In genomic region chr2:76088413-76088812, GRCm38 (mm10) we compare ENCODE assay signal across 12 mouse cellular contexts.
DNase-seq lines count a peak whose midpoint lies in the region; ATAC-seq and TF ChIP-seq lines count a peak whose summit lies in the region.
"Had no signal": no experiment of that assay in that cellular context is flagged by ENCODE, and none has a peak within 500 bp of the region (broad histone marks: within the 10 kb centered on the region; RNA-seq: fewer than 3 reads in every experiment).

No protein-coding gene starts in this region.

- no peaks in the 10 kb centered on the region for H3K27me3 ChIP-seq in hindbrain, postnatal 0 days (ENCODE audit: insufficient read depth, low read length)
- no peaks in the 10 kb centered on the region for H3K27me3 ChIP-seq in hindbrain, embryonic 12.5 days
- H3K27me3 ChIP-seq in lung, postnatal 0 days (replicated peaks; ENCODE audit: insufficient read depth, low read length) = no peaks in the 10 kb centered on the region
- H3K27me3 ChIP-seq in forebrain, embryonic 11.5 days (ENCODE audit: control insufficient read depth, insufficient read depth, low read length) = no peaks in the 10 kb centered on the region

- no peak; the same call in 1 of the 2 replicates for TF ChIP-seq EP300 in lung, postnatal 0 days (IDR thresholded peaks at IDR 0.05)

- peak overlapping the region; percentile 36 for H3K27ac ChIP-seq in hindbrain, postnatal 0 days
- no peak overlapping the region for H3K27ac ChIP-seq in hindbrain, embryonic 12.5 days
- peak overlapping the region; percentile 81 for H3K27ac ChIP-seq in lung, postnatal 0 days (ENCODE audit: low read length)
- H3K27ac ChIP-seq in forebrain, embryonic 11.5 days (ENCODE audit: low read depth, low read length) = no peak overlapping the region
- H3K27ac ChIP-seq: gastrocnemius, adult 2 months had no signal

- no peaks in the 10 kb centered on the region for H3K36me3 ChIP-seq in hindbrain, postnatal 0 days (ENCODE audit: insufficient read depth, low read length)
- H3K36me3 ChIP-seq in hindbrain, embryonic 12.5 days = no peaks in the 10 kb centered on the region
- H3K36me3 ChIP-seq in lung, postnatal 0 days (ENCODE audit: insufficient read depth, low read length) = no peaks in the 10 kb centered on the region
- H3K36me3 ChIP-seq in forebrain, embryonic 11.5 days (ENCODE audit: control insufficient read depth, insufficient read depth, low read length) = no peaks in the 10 kb centered on the region

- no peak for ATAC-seq in hindbrain, postnatal 0 days
- ATAC-seq in hindbrain, embryonic 12.5 days (ENCODE audit: low FRiP score) = no peak
- peak; percentile 77 for ATAC-seq in lung, postnatal 0 days
- no peak for ATAC-seq in frontal cortex, adult (ENCODE audit: low TSS enrichment)
- no peak for ATAC-seq in forebrain, embryonic 11.5 days (replicated peaks; ENCODE audit: low FRiP score)

- no peak overlapping the region for H3K4me2 ChIP-seq in hindbrain, postnatal 0 days (ENCODE audit: low read depth, low read length)
- no peak overlapping the region for H3K4me2 ChIP-seq in hindbrain, embryonic 12.5 days (replicated peaks)
- H3K4me2 ChIP-seq in lung, postnatal 0 days (replicated peaks; ENCODE audit: low read depth, low read length) = peak overlapping the region; percentile 28; the same call in 1 of the 2 replicates
- H3K4me2 ChIP-seq in forebrain, embryonic 11.5 days (ENCODE audit: low read depth, low read length, severe bottlenecking) = no peak overlapping the region

- no peak overlapping the region for H3K4me3 ChIP-seq in hindbrain, postnatal 0 days (ENCODE audit: low read length)
- no peak overlapping the region for H3K4me3 ChIP-seq in hindbrain, embryonic 12.5 days
- H3K4me3 ChIP-seq in lung, postnatal 0 days (ENCODE audit: low read depth, low read length) = no peak overlapping the region
- no peak overlapping the region for H3K4me3 ChIP-seq in forebrain, embryonic 11.5 days (ENCODE audit: low read depth, low read length)
- H3K4me3 ChIP-seq: gastrocnemius, adult 2 months; megakaryocyte, embryonic 14.5 days had no signal

- DNase-seq in hindbrain, postnatal 0 days (ENCODE audit: low spot score) = peak; percentile 43
- DNase-seq in MN1 (ENCODE audit: low spot score) = peak; percentile 61
- DNase-seq in adrenal gland, adult 8-10 months = peak; percentile 27
- DNase-seq in lung, postnatal 0 days (ENCODE audit: low spot score) = peak; percentile 68
- no peak for DNase-seq in spleen, adult 12 weeks (ENCODE audit: low spot score)
- DNase-seq in forebrain, embryonic 11.5 days (ENCODE audit: low spot score) = no peak
- DNase-seq: cerebellum, adult 9-11 months; gastrocnemius, adult 2 months; right cerebral cortex, postnatal 14 days had no signal

- no peaks in the 10 kb centered on the region for H3K9me3 ChIP-seq in hindbrain, postnatal 0 days (ENCODE audit: low read length)
- no peaks in the 10 kb centered on the region for H3K9me3 ChIP-seq in hindbrain, embryonic 12.5 days (replicated peaks)
- H3K9me3 ChIP-seq in lung, postnatal 0 days (ENCODE audit: low read length) = no peaks in the 10 kb centered on the region
- no peaks in the 10 kb centered on the region for H3K9me3 ChIP-seq in forebrain, embryonic 11.5 days (ENCODE audit: control insufficient read depth, low read length)
- H3K9me3 ChIP-seq: megakaryocyte, embryonic 14.5 days had no signal

- WGBS in hindbrain, postnatal 0 days = 43% methylated on average over 5 of the region's 5 CpGs
- 77% methylated on average over 5 of the region's 5 CpGs for WGBS in hindbrain, embryonic 12.5 days
- WGBS in lung, postnatal 0 days = 31% methylated on average over 5 of the region's 5 CpGs
- 87% methylated on average over 5 of the region's 5 CpGs for WGBS in forebrain, embryonic 11.5 days

- H3K9ac ChIP-seq in hindbrain, postnatal 0 days (replicated peaks; ENCODE audit: low read length) = no peak overlapping the region
- H3K9ac ChIP-seq in hindbrain, embryonic 12.5 days = no peak overlapping the region
- no peak overlapping the region for H3K9ac ChIP-seq in lung, postnatal 0 days (replicated peaks; ENCODE audit: low read depth)
- H3K9ac ChIP-seq in forebrain, embryonic 11.5 days (ENCODE audit: low read length) = no peak overlapping the region

- TF ChIP-seq CTCF in hindbrain, postnatal 0 days (IDR thresholded peaks at IDR 0.05; ENCODE audit: low read depth) = no peak
- no peak for TF ChIP-seq CTCF in lung, postnatal 0 days (IDR thresholded peaks at IDR 0.05)

- no peaks in the 10 kb centered on the region for H3K4me1 ChIP-seq in hindbrain, postnatal 0 days (ENCODE audit: insufficient read depth, low read length)
- no peaks in the 10 kb centered on the region for H3K4me1 ChIP-seq in hindbrain, embryonic 12.5 days
- H3K4me1 ChIP-seq in lung, postnatal 0 days (ENCODE audit: insufficient read depth, low read depth, low read length) = peaks cover 6% of the 10 kb centered on the region; the same call in 1 of the 2 replicates
- H3K4me1 ChIP-seq in forebrain, embryonic 11.5 days (replicated peaks; ENCODE audit: control insufficient read depth, insufficient read depth, low read length) = no peaks in the 10 kb centered on the region
- H3K4me1 ChIP-seq: megakaryocyte, embryonic 14.5 days had no signal

Comparison
In these comparisons a context has a peak if more than half of its experiments do, and no peak if none do; other contexts are left out.
1. H3K27ac ChIP-seq: peak in hindbrain, postnatal 0 days (single experiment) and lung, postnatal 0 days (single experiment); none in hindbrain, embryonic 12.5 days (single experiment) and forebrain, embryonic 11.5 days (single experiment).
2. DNase-seq: peak in hindbrain, postnatal 0 days (single experiment), MN1 (single experiment), adrenal gland, adult 8-10 months (single experiment) and lung, postnatal 0 days (single experiment); none in spleen, adult 12 weeks (single experiment) and forebrain, embryonic 11.5 days (single experiment).